Mouse (Mus musculus) CH12F3 (cell line): Measurements from ENCODE around the gene Car10.

Experiments
- in situ Hi-C: fragments of 300-500 bp; cut with MboI; formaldehyde crosslinking; loops from 2 replicates; pipeline ENCODE4 v1.14.3; 2020; ENCODE audit warnings: low sequenced_read_pairs

Gene Car10

DNA sequence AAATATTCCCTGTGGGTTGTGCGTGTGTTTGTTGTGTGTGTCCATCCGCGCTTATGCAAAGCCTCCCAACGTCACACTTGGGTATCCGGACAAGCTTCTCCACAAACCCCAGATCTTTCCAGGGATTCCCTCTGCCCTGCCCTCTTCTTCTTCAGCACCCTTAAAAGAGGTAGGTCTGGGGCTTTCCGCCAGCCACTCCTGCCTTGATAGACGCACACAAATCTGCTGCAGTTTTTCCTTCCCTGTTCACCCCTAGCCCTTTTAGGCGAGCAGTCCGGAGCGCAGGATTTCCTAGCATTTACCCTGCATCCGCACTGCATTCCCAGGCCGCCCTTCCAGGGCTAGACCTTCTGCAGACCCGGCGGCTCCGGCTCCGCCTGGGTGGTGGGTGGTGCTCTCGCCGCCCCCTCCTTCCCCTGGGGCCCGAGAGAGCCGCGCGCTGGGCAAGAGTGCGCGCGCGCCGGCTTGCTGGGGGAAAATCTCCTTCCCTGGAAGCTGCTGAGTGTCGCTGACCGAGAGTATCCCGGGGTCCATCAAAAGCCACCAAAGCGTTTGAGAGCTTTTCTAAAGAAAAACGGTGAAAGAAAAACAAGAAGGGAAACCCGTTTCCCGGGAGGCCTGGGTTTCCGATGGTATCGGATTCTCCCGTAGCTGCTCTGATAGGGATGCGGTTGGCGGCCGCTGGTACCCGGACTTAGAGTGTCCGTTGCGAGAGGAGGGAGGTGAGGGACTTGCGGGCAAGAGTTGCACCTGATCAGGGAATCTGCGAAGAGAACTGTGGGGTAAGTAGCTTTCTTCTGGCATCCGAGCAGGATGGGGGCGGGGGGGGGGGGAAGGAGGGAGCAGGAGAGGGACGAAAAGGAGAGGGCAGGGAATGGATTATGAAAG, at the start of gene Car10:
Gene Car10, plus strand, starts transcription at position 88 of the 888 bp plus-strand sequence.
- in situ Hi-C loops, result no loop called here

DNA sequence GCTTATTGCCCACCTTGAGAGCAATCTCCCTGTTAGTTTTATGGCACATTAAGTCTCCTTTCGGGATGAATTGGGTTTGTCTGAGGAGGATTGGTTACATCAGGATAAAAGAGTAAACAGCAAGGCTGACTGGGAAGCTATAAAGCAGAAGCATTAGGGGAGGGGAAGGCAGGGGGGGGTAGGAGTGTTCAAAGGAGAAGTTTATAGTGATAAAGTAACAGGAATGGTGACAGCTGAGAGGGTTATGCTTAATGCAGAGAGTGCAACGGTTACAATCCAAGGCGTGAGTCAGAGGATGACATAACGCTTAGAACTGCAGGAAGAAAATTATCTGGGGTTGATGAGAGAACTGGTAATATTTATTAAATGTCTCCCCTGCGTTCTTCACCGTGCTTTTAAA, 32.8 kb upstream of the Car10 start:
- in situ Hi-C loops, result no loop called here

- in situ Hi-C loops, result no loop called here
Measured at GRCm38 (mm10) chr11:93065656-93066181, 32.1 kb upstream of the Car10 start.

- in situ Hi-C loops, result no loop called here
Measured at GRCm38 (mm10) chr11:93095588-93095987, 2.2 kb upstream of the Car10 start.

GRCm38 (mm10) chr11:93097001-93097400, 827 bp upstream of the Car10 start:
- in situ Hi-C loops, result no loop called here

DNA sequence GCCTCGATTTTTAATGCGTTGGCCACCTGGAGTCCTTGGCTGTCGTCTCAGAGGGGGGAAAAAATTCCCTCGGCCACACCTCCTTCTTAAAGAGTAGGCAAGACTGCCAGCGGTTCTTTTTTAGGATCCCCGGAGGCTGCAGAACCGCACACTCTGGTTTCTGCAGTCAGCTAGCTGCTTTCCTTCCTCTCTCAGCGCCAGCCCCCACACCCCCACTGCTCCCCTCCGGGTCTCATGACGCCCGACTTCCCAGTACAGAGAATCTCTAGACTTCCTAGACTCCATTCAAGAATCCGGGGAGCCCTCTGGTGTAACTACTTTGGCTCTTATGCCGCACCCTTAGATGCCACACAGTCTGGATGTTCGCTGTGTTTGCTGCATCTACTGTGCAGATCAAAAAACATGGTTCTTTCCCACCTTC, 387 bp upstream of the Car10 start:
- in situ Hi-C loops, result no loop called here

GRCm38 (mm10) chr11:93098933-93099381, 1.1 kb downstream of the Car10 start:
- in situ Hi-C loops, result no loop called here

GRCm38 (mm10) chr11:93099431-93100370, 1.9 kb downstream of the Car10 start:
- in situ Hi-C loops, result no loop called here

DNA sequence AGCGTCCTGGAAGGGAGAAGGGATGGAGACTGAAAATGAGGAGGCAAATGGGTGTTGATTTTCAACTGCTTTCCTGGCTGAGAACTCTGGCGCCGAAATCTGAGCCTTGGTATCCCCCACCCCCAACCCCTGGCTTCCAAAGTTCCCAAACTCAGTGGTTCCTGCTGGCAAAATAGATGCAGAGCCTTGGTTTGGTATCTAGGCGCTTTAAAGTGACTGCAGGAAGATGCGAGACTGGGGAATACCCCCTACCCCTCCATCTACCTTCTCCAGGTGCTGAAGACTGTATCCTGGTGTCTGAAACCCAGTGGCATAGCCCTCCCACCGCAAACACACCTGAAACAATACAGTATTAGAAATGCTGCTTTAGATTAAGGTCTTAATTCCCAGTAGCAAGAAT, 2.8 kb downstream of the Car10 start:
- in situ Hi-C loops, result no loop called here

GRCm38 (mm10) chr11:93101106-93101505, 3.3 kb downstream of the Car10 start:
- in situ Hi-C loops, result no loop called here

DNA sequence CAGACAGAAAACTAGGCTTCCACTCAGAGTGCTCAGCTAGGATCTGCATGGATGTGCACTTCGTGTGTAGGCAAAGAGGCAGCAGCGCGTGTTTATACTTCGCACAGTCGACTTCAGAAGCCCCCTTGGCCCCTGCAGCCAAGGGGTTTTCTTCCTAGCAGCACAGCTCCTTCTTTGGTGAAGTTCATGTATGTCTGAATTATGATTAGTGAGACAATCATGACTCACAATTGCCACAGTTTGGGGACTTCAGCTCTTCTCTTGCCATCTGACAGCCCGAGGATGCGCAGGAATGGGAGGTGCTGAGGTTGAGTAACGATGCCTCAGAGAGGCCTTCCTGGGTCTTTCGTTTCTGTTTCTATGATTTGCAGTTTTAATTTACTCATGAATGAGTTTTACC, 4.5 kb downstream of the Car10 start:
- in situ Hi-C loops, result no loop called here

DNA sequence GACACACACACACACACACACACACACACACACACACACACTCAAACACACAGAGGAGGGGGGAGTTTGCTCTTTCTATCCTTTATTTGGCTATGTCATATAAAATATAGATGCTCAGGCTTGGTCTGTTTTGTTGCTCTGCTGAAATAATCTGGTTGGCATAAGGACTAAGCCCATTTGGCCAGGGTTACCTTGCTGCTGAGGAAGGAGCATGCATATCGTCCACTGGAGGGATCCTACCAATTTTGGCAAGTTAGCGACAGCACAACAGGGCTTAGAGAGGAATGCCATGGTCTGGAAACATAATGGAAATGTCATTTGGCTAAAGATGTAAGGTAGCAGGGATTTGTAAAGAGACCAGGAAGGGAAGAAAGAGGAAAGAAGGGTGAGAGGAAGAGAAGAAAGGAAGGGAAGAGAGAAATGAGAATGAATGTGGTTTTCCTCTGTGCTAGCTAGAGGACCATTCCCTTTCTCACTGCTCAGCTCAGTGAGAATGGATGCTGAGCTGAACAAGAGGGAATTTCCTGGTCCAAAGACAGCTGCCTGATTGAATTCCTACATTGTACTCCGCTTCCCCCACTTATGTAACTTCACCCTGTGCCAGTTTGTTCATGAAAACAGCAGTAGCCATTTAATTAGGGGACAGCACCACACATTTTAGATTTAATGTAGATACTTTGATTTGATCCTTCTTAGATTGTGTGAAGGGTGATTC, 5.4 kb downstream of the Car10 start:
- in situ Hi-C loops, result no loop called here

DNA sequence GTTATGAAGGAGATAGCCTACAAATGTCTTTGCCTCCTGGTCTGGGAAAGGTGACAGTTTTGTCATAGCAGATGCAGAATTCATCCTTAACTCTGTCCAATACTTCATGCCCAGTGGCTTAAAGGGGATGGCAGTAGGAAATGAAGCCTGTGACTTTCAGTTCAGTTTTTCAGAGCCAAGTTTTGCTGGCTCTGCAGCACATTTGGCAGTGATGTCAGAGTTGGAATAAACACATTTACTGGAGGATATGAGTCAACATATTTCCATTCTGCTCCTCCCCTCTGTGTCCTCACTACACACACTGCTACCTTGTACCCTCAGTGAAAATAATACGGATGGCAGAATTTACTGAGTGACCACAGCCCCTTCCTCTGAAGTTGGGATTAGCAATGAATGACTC, 11.6 kb downstream of the Car10 start:
- in situ Hi-C loops, result no loop called here

- in situ Hi-C loops, result no loop called here
Measured at GRCm38 (mm10) chr11:93120766-93121415, 23.1 kb downstream of the Car10 start.

DNA sequence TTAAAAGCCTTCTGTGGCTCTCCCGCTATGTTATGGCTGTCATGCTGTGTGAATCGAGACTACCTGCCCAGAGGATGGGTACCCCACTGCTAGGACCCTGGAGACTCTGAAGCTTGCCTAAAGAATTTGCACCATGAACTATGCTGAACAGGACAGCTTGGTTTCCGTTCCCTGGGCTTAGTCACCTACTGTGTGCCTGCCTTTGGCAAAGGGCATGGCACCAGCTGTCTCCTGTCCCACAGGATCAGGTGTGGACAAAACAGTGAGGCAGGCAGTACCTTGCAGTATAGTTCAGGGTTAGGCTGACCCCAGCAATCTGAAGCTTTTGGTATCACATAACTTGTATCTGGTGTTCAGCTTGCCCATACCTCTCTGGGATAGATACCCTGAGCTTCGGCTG, 25.9 kb downstream of the Car10 start:
- in situ Hi-C loops, result no loop called here

- in situ Hi-C loops, result no loop called here
Measured at GRCm38 (mm10) chr11:93126466-93126865, 28.6 kb downstream of the Car10 start.

DNA sequence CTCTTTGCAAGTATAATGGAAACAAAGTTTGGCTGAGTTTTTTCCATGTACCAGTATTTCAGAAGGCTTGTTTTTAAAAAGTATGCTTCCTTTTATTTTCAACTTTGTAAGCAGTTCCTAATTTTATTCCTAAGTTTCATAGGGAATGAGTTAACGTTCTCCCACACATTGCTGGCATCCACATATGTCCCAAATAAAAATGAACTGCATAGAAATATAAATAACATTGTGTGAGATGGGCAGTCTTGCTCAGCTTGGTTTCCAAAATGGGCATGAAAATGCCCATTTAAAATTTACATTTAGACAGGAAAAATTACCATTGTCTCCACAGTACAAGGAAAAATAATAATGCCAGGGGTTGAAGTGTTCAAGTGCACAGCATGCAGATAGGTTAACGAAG, 30.7 kb downstream of the Car10 start:
- in situ Hi-C loops, result no loop called here

- in situ Hi-C loops, result no loop called here
Measured at GRCm38 (mm10) chr11:93137841-93138240, 40.0 kb downstream of the Car10 start.

DNA sequence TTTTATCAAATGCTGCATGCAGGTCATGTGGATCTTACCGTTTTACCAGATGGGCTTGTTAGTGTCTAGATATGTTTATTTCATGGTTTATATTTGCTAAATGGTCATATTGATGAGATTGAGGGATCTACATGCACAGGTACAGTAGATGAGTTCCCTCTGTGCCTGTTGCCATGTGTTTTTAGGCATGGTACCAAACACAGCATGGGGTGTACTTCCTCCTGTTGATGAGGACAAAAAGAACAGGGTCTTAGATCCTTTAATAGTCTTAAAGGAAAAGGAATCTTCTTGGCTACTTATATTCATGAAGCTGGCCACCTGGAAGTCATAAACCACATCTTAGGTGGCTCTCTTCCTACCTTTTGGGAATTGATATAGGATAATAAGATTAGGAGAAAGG, 43.9 kb downstream of the Car10 start:
- in situ Hi-C loops, result no loop called here

- in situ Hi-C loops, result no loop called here
Measured at GRCm38 (mm10) chr11:93144544-93144943, 46.7 kb downstream of the Car10 start.
